Mouse (Mus musculus): ENCODE results near the gene Ptprf. TPM values are rescaled to one million over a fixed set of nuclear protein-coding genes. Genes with fewer than 3 reads are reported as not detected.

Ptprf gene
- polyA plus RNA-seq, 1 experiment, result 245 TPM

- TF ChIP-seq CTCF (IDR thresholded peaks at IDR 0.05; ENCODE audit: insufficient read depth, low read length), result no peak
- Histone ChIP-seq H3K4me1 (ENCODE audit: control insufficient read depth, insufficient read depth, low read length) (no peaks in the 10 kb centered on the region; the same call in 1 of the 2 replicates), H3K4me3 (replicated peaks; ENCODE audit: extremely low read depth, low read depth, low read length) (no peak overlapping the region)
- 82% methylated on average over 14 of the region's 14 CpGs for WGBS
- DNase-seq, result no peak
Observed at GRCm38 (mm10) chr4:118245847-118246246, 45.4 kb downstream of the Ptprf start.

- 0 out of 2 replicates have a peak, but pooled peaks cover 2% of the 10 kb centered on the region for H3K4me1 ChIP-seq (ENCODE audit: control insufficient read depth, insufficient read depth, low read length)
- no peak for DNase-seq
- no peak overlapping the region for H3K4me3 ChIP-seq (replicated peaks; ENCODE audit: extremely low read depth, low read depth, low read length)
- WGBS, result 73% methylated on average over 7 of the region's 7 CpGs
- TF ChIP-seq POLR2A (IDR thresholded peaks at IDR 0.05; ENCODE audit: borderline replicate concordance, extremely low read depth, low read depth, low read length) (no peak), CTCF (IDR thresholded peaks at IDR 0.05; ENCODE audit: insufficient read depth, low read length) (no peak)
Observed at GRCm38 (mm10) chr4:118243791-118244190, 47.4 kb downstream of the Ptprf start.

DNA sequence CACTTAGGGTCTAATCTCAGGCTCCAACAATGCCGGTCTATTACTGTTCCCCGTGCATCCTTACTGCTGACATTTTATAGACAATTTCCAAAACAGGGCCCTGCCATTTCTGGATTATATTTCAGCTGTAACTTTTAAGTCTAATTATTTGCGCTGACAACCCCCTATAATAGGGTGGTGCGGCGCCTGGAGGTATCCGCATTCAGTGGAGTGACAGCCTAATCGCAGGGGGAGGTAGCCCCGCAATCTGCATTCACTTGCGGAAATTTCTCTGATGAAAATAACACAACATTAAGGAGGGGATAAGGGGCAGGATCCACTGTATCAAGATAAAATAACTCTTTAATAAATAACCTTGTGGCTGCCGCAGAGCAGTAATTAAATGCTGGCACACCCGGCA lies 47.9 kb downstream of the Ptprf start:
- WGBS, result 94% methylated on average over 11 of the region's 11 CpGs
- 0 out of 2 replicates have a peak, but pooled peaks cover 2% of the 10 kb centered on the region for H3K4me1 ChIP-seq (ENCODE audit: control insufficient read depth, insufficient read depth, low read length)
- DNase-seq, result no peak
- H3K4me3 ChIP-seq (replicated peaks; ENCODE audit: extremely low read depth, low read depth, low read length), result no peak overlapping the region
- TF ChIP-seq CTCF (IDR thresholded peaks at IDR 0.05; ENCODE audit: insufficient read depth, low read length), result no peak
- TF ChIP-seq POLR2A (IDR thresholded peaks at IDR 0.05; ENCODE audit: borderline replicate concordance, extremely low read depth, low read depth, low read length), result no peak

DNA sequence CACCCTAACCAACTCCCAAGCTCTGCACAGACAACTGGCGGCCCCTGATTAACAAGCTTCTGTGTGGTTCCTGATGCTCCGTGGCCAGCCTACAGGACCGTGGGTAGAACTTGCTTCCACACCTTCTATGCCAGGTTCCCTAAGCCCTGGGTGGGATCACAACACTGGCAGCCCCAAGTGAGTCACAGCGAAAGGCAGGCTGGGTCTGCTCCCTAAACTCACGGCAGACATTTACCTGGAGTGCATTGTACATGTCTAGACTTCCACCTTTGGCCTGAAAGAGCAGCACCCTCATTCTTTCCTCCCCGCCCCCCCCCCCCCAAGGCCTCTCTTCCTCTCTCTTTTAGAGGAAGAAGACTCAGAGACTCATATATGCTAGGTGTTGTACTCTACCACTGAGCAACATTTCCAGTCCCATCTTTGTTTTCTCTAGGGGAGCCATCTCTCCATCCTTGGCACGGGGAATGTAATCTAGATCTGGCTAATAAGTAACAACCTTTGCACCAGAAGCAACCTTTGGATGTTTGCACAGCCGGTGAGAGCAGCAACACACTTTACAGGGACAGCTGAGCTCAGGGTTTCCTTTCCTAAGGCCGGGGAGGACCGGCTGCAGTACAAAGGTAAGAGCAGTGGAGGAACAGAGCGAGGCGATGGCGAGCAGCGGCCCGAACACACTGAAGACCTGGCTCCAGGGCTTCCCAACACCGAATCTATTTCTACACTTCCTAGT lies 51.1 kb downstream of the Ptprf start:
- no peak for DNase-seq
- 69% methylated on average over 16 of the region's 16 CpGs for WGBS
- Histone ChIP-seq H3K4me3 (replicated peaks; ENCODE audit: extremely low read depth, low read depth, low read length) (no peak overlapping the region), H3K4me1 (ENCODE audit: control insufficient read depth, insufficient read depth, low read length) (0 out of 2 replicates have a peak, but pooled peaks cover 2% of the 10 kb centered on the region)
- TF ChIP-seq CTCF (IDR thresholded peaks at IDR 0.05; ENCODE audit: insufficient read depth, low read length) (no peak), POLR2A (IDR thresholded peaks at IDR 0.05; ENCODE audit: borderline replicate concordance, extremely low read depth, low read depth, low read length) (no peak)

- no peak for TF ChIP-seq CTCF (IDR thresholded peaks at IDR 0.05; ENCODE audit: insufficient read depth, low read length)
- Histone ChIP-seq H3K4me1 (ENCODE audit: control insufficient read depth, insufficient read depth, low read length) (0 out of 2 replicates have a peak, but pooled peaks cover 2% of the 10 kb centered on the region), H3K4me3 (replicated peaks; ENCODE audit: extremely low read depth, low read depth, low read length) (no peak overlapping the region)
- WGBS, result 88% methylated on average over 6 of the region's 6 CpGs
- DNase-seq, result no peak
Observed at GRCm38 (mm10) chr4:118238666-118239065, 52.5 kb downstream of the Ptprf start.

- 78% methylated on average over 9 of the region's 9 CpGs for WGBS
- TF ChIP-seq CTCF (IDR thresholded peaks at IDR 0.05; ENCODE audit: insufficient read depth, low read length) (no peak), POLR2A (IDR thresholded peaks at IDR 0.05; ENCODE audit: borderline replicate concordance, extremely low read depth, low read depth, low read length) (no peak)
Observed at GRCm38 (mm10) chr4:118236871-118237270, 54.3 kb downstream of the Ptprf start.

DNA sequence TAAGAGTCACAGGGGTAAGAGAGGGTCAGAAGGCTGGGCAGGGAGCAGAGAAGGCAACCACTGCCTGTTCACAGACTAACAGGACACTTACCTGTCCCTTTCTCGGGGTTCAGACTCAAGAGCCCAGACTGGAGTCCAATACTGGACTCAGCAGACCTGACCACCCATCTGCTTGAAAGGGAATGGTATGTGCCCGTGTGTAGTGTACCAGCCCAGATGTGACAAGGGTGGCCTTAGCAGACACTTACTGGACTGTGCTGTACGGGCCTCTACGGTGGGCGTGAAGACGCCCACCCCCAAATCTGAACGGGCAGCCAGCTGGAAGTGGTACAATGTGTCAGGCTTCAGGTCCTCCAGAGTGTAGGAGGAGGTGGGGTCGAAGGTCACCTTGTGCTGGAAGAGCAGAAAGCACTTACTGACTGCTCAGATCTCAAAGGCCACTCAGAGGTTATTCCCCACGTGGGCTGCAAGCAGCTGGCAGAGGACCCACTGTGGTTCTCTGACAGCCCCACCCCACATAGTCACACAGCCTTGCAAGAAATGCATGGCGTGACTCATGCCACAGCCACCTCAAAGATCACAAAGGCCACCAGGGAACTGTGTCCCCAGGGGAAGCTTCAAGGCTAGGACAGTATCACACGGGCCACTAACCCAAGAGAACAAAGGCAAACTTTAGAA lies 56.4 kb downstream of the Ptprf start:
- H3K4me1 ChIP-seq (ENCODE audit: control insufficient read depth, insufficient read depth, low read length), result 0 out of 2 replicates have a peak, but pooled peaks cover under 1% of the 10 kb centered on the region
- DNase-seq, result no peak
- WGBS, result 59% methylated on average over 11 of the region's 11 CpGs
- H3K4me3 ChIP-seq (replicated peaks; ENCODE audit: extremely low read depth, low read depth, low read length), result no peak overlapping the region
- TF ChIP-seq POLR2A (IDR thresholded peaks at IDR 0.05; ENCODE audit: borderline replicate concordance, extremely low read depth, low read depth, low read length) (no peak), CTCF (IDR thresholded peaks at IDR 0.05; ENCODE audit: insufficient read depth, low read length) (no peak)

More at GRCm38 (mm10) chr4:118236871-118237270, 54.3 kb downstream of the Ptprf start:
- Histone ChIP-seq H3K4me1 (ENCODE audit: control insufficient read depth, insufficient read depth, low read length) (0 out of 2 replicates have a peak, but pooled peaks cover 2% of the 10 kb centered on the region), H3K4me3 (replicated peaks; ENCODE audit: extremely low read depth, low read depth, low read length) (no peak overlapping the region)
- no peak for DNase-seq

- 92% methylated on average over 2 of the region's 2 CpGs for WGBS
- no peak for DNase-seq
Observed at GRCm38 (mm10) chr4:118233886-118234285, 57.3 kb downstream of the Ptprf start.

DNA sequence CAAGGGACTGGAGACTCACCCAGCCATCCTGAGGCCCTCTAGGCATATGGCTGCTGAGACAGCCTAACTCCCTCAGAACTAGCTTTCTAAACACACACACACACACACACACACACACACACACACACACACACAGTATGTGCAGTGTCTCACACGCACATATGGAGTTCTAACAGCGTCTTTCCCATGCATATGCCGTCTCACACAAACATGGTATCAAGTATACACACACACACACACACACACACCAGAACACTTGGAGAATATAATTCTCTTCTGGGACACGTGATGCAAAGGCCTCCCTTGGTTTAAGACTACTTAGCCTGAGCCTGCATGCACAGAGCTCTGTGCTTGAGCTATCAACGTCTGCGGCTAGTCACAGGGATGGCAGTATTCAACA lies 59.3 kb downstream of the Ptprf start:
- Histone ChIP-seq H3K4me1 (ENCODE audit: control insufficient read depth, insufficient read depth, low read length) (no peaks in the 10 kb centered on the region), H3K4me3 (replicated peaks; ENCODE audit: extremely low read depth, low read depth, low read length) (no peak overlapping the region)
- TF ChIP-seq POLR2A (IDR thresholded peaks at IDR 0.05; ENCODE audit: borderline replicate concordance, extremely low read depth, low read depth, low read length), result no peak
- TF ChIP-seq CTCF (IDR thresholded peaks at IDR 0.05; ENCODE audit: insufficient read depth, low read length), result no peak
- 72% methylated on average over 6 of the region's 6 CpGs for WGBS
- DNase-seq, result no peak

More at GRCm38 (mm10) chr4:118233886-118234285, 57.3 kb downstream of the Ptprf start:
- TF ChIP-seq CTCF (IDR thresholded peaks at IDR 0.05; ENCODE audit: insufficient read depth, low read length), result no peak
- TF ChIP-seq POLR2A (IDR thresholded peaks at IDR 0.05; ENCODE audit: borderline replicate concordance, extremely low read depth, low read depth, low read length), result no peak
- Histone ChIP-seq H3K4me3 (replicated peaks; ENCODE audit: extremely low read depth, low read depth, low read length) (no peak overlapping the region), H3K4me1 (ENCODE audit: control insufficient read depth, insufficient read depth, low read length) (no peaks in the 10 kb centered on the region)

Measured in lung, adult 2 months (tissue).